20 mouse cellular contexts compared by ENCODE assay signal in genomic region chr16:48335326-48335725, GRCm38 (mm10). TPM values are rescaled to one million over a fixed set of nuclear protein-coding genes. Genes with fewer than 3 reads are reported as not detected.
"Had no signal": no experiment of that assay in that cellular context is flagged by ENCODE, and none has a peak within 500 bp of the region (broad histone marks: within the 10 kb centered on the region; RNA-seq: fewer than 3 reads in every experiment).

No protein-coding gene starts in this region.

- DNase-seq: cerebellum, adult 9-10 months; cerebellum, adult 9-11 months; cerebellum, postnatal 10 days; cerebellum, postnatal 14 days; cerebellum, postnatal 25 days; cerebellum, postnatal 36 days; embryo, embryonic 11 days; forebrain, postnatal 0 days; gastrocnemius, adult 2 months; gastrocnemius, postnatal 14 days; gastrocnemius, postnatal 25 days; gastrocnemius, postnatal 36 days; heart, adult 18-20 months; heart, adult 2 months had no signal

RNA-seq across cellular contexts. Expression of gene Dppa2, which starts 31.6 kb away (rescaled TPM):
- total RNA-seq: common myeloid progenitor, adult 5-6 weeks; forebrain, postnatal 0 days; gastrocnemius, adult 18-20 months; gastrocnemius, adult 2 months; gastrocnemius, adult 8-10 months; gastrocnemius, postnatal 14 days; gastrocnemius, postnatal 25 days; gastrocnemius, postnatal 36 days; gastrocnemius, postnatal 4 days; granulocyte monocyte progenitor cell, adult 5-6 weeks; heart, adult 18-20 months; heart, adult 2 months; heart, adult 8-10 months had no signal

RNA-seq across cellular contexts. Expression of gene Dppa4, which starts 51.8 kb away (rescaled TPM):
- total RNA-seq: common myeloid progenitor, adult 5-6 weeks; forebrain, postnatal 0 days; gastrocnemius, adult 18-20 months; gastrocnemius, adult 2 months; gastrocnemius, adult 8-10 months; gastrocnemius, postnatal 14 days; gastrocnemius, postnatal 25 days; gastrocnemius, postnatal 36 days; gastrocnemius, postnatal 4 days; granulocyte monocyte progenitor cell, adult 5-6 weeks; heart, adult 18-20 months; heart, adult 2 months; heart, adult 8-10 months had no signal
